Mouse (Mus musculus) midbrain, embryonic 12.5 days (tissue): ENCODE results near the gene Gm20547. TPM values are rescaled to one million over a fixed set of nuclear protein-coding genes. Genes with fewer than 3 reads are reported as not detected.

ENCODE experiments used
- ATAC-seq: fragments of 200-750 bp; cut with Nextera tagmentation; 2 replicates; pipeline ENCODE4 v1.8.0; 2017; ENCODE audit warnings: low read depth, moderate TSS enrichment, moderate library complexity; ENCODE audit not compliant: low FRiP score
- H3K27ac ChIP-seq: fragments of 300-500 bp; sonication (generic); replicated peaks from 2 replicates; pipeline ENCODE4 v1.5.1; 2016; ENCODE audit warnings: mild to moderate bottlenecking
- H3K27me3 ChIP-seq: fragments of 300-500 bp; sonication (generic); 2 replicates; pipeline ENCODE4 v1.6.1; 2016; ENCODE audit warnings: mild to moderate bottlenecking
- H3K36me3 ChIP-seq: fragments of 300-500 bp; sonication (generic); 2 replicates; pipeline ENCODE4 v1.6.1; 2016
- H3K4me1 ChIP-seq: fragments of 300-500 bp; sonication (generic); 2 replicates; pipeline ENCODE4 v1.6.1; 2016
- H3K4me2 ChIP-seq: fragments of 300-500 bp; sonication (generic); replicated peaks from 2 replicates; pipeline ENCODE4 v1.6.1; 2016; ENCODE audit warnings: mild to moderate bottlenecking, moderate library complexity
- H3K4me3 ChIP-seq: fragments of 300-500 bp; sonication (generic); 2 replicates; pipeline ENCODE4 v1.5.1; 2016; ENCODE audit warnings: mild to moderate bottlenecking
- H3K9ac ChIP-seq: fragments of 300-500 bp; sonication (generic); replicated peaks from 2 replicates; pipeline ENCODE4 v1.6.1; 2016; ENCODE audit warnings: mild to moderate bottlenecking, moderate library complexity
- H3K9me3 ChIP-seq: fragments of 300-500 bp; sonication (generic); 2 replicates; pipeline ENCODE4 v1.6.1; 2016; ENCODE audit warnings: mild to moderate bottlenecking
- WGBS: fragments of 180-500 bp; shearing (Covaris S2); methylation state at CpG from one replicate; pipeline ENCODE4 v1.1.7; 2016; 5-methylcytosine and 5-hydroxymethylcytosine counted together
- polyA plus RNA-seq: library from polyadenylated mRNA; unstranded; fragments of >200 nt; fragmentation: Nextera tagmentation; extraction: Ambion mirVana; gene quantifications from 2 replicates; pipeline ENCODE4 v1.2.1, GENCODE M21; 2016

Gene Gm20547
- polyA plus RNA-seq, 1 experiment from 2014 or later = not detected

- 8% methylated on average over 47 of the region's 51 CpGs for WGBS
Observed at GRCm38 (mm10) chr17:34894801-34895530, 13.1 kb upstream of the Gm20547 start.

GRCm38 (mm10) chr17:34894074-34894597 lies 12.3 kb upstream of the Gm20547 start:
- peaks cover 9% of the 10 kb centered on the region for H3K36me3 ChIP-seq
- peak overlapping the region; percentile 97 for H3K9ac ChIP-seq
- H3K9me3 ChIP-seq = no peaks in the 10 kb centered on the region
- 1% methylated on average over 30 of the region's 51 CpGs for WGBS
- H3K4me1 ChIP-seq = peaks cover 36% of the 10 kb centered on the region
- no peaks in the 10 kb centered on the region for H3K27me3 ChIP-seq
- H3K4me2 ChIP-seq = peak overlapping the region; percentile 98
- peak overlapping the region; percentile 90 for H3K27ac ChIP-seq
- peak; percentile 84 for ATAC-seq
- peak overlapping the region; percentile 92 for H3K4me3 ChIP-seq

More at GRCm38 (mm10) chr17:34894801-34895530, 13.1 kb upstream of the Gm20547 start:
- Histone ChIP-seq H3K36me3 (peaks cover 9% of the 10 kb centered on the region), H3K27me3 (no peaks in the 10 kb centered on the region), H3K4me2 (peak overlapping the region; percentile 98), H3K27ac (peak overlapping the region; percentile 90), H3K9ac (peak overlapping the region; percentile 97), H3K9me3 (no peaks in the 10 kb centered on the region), H3K4me1 (peaks cover 41% of the 10 kb centered on the region), H3K4me3 (peak overlapping the region; percentile 92)
- peak; percentile 27; the same call in 1 of the 2 replicates for ATAC-seq

- H3K4me2 ChIP-seq = peak overlapping the region; percentile 98
- no peaks in the 10 kb centered on the region for H3K27me3 ChIP-seq
- peaks cover 36% of the 10 kb centered on the region for H3K4me1 ChIP-seq
- WGBS = 75% methylated on average over 12 of the region's 12 CpGs
- H3K9me3 ChIP-seq = no peaks in the 10 kb centered on the region
- H3K27ac ChIP-seq = peak overlapping the region; percentile 86
- H3K9ac ChIP-seq = no peak overlapping the region
- peaks cover 9% of the 10 kb centered on the region for H3K36me3 ChIP-seq
- H3K4me3 ChIP-seq = peak overlapping the region; percentile 92; the same call in 1 of the 2 replicates
- ATAC-seq = no peak
Observed at GRCm38 (mm10) chr17:34893072-34893824, 11.4 kb upstream of the Gm20547 start.

GRCm38 (mm10) chr17:34891377-34891776 lies 9.5 kb upstream of the Gm20547 start:
- no peaks in the 10 kb centered on the region for H3K27me3 ChIP-seq
- no peak overlapping the region for H3K9ac ChIP-seq
- WGBS = 96% methylated on average over 2 of the region's 2 CpGs
- no peak overlapping the region for H3K27ac ChIP-seq
- peaks cover 7% of the 10 kb centered on the region for H3K36me3 ChIP-seq
- H3K4me3 ChIP-seq = no peak overlapping the region
- H3K4me2 ChIP-seq = no peak overlapping the region
- no peak for ATAC-seq
- no peaks in the 10 kb centered on the region for H3K9me3 ChIP-seq
- peaks cover 19% of the 10 kb centered on the region for H3K4me1 ChIP-seq

- WGBS = 87% methylated on average over 12 of the region's 12 CpGs
Observed at GRCm38 (mm10) chr17:34890074-34890743, 8.4 kb upstream of the Gm20547 start.

GRCm38 (mm10) chr17:34887942-34888341 lies 6.1 kb upstream of the Gm20547 start:
- Histone ChIP-seq H3K4me1 (no peaks in the 10 kb centered on the region), H3K9me3 (no peaks in the 10 kb centered on the region), H3K27me3 (0 out of 2 replicates have a peak, but pooled peaks cover 8% of the 10 kb centered on the region), H3K27ac (no peak overlapping the region), H3K4me2 (no peak overlapping the region), H3K9ac (no peak overlapping the region), H3K4me3 (no peak overlapping the region), H3K36me3 (no peaks in the 10 kb centered on the region)
- WGBS = 87% methylated on average over 5 of the region's 5 CpGs
- ATAC-seq = no peak

More at GRCm38 (mm10) chr17:34890074-34890743, 8.4 kb upstream of the Gm20547 start:
- Histone ChIP-seq H3K4me2 (no peak overlapping the region), H3K27ac (no peak overlapping the region), H3K27me3 (no peaks in the 10 kb centered on the region), H3K4me3 (no peak overlapping the region), H3K4me1 (peaks cover 8% of the 10 kb centered on the region), H3K9me3 (no peaks in the 10 kb centered on the region), H3K9ac (no peak overlapping the region), H3K36me3 (no peaks in the 10 kb centered on the region)
- ATAC-seq = no peak

- no peaks in the 10 kb centered on the region for H3K9me3 ChIP-seq
- H3K36me3 ChIP-seq = no peaks in the 10 kb centered on the region
- H3K9ac ChIP-seq = no peak overlapping the region
- no peak overlapping the region for H3K27ac ChIP-seq
- H3K27me3 ChIP-seq = peaks cover 24% of the 10 kb centered on the region
- WGBS = 80% methylated on average over 3 of the region's 3 CpGs
- no peaks in the 10 kb centered on the region for H3K4me1 ChIP-seq
- H3K4me3 ChIP-seq = no peak overlapping the region
- no peak for ATAC-seq
- H3K4me2 ChIP-seq = no peak overlapping the region
Observed at GRCm38 (mm10) chr17:34885615-34886014, 3.8 kb upstream of the Gm20547 start.

- ATAC-seq = no peak
- H3K27me3 ChIP-seq = peaks cover 32% of the 10 kb centered on the region
- no peak overlapping the region for H3K4me3 ChIP-seq
- WGBS = 89% methylated on average over 6 of the region's 6 CpGs
- H3K4me1 ChIP-seq = no peaks in the 10 kb centered on the region
- no peak overlapping the region for H3K27ac ChIP-seq
- no peaks in the 10 kb centered on the region for H3K9me3 ChIP-seq
- no peak overlapping the region for H3K4me2 ChIP-seq
- H3K36me3 ChIP-seq = no peaks in the 10 kb centered on the region
- no peak overlapping the region for H3K9ac ChIP-seq
Observed at GRCm38 (mm10) chr17:34884704-34885103, 2.9 kb upstream of the Gm20547 start.

GRCm38 (mm10) chr17:34883332-34883731 lies 1.5 kb upstream of the Gm20547 start:
- H3K27me3 ChIP-seq = peaks cover 32% of the 10 kb centered on the region
- no peak for ATAC-seq
- H3K36me3 ChIP-seq = no peaks in the 10 kb centered on the region
- H3K9me3 ChIP-seq = no peaks in the 10 kb centered on the region
- no peak overlapping the region for H3K27ac ChIP-seq
- no peak overlapping the region for H3K4me3 ChIP-seq
- H3K9ac ChIP-seq = no peak overlapping the region
- H3K4me1 ChIP-seq = no peaks in the 10 kb centered on the region
- WGBS = 67% methylated on average over 3 of the region's 3 CpGs
- H3K4me2 ChIP-seq = no peak overlapping the region

- no peak for ATAC-seq
- Histone ChIP-seq H3K4me3 (no peak overlapping the region), H3K9me3 (no peaks in the 10 kb centered on the region), H3K36me3 (no peaks in the 10 kb centered on the region), H3K9ac (no peak overlapping the region), H3K4me1 (no peaks in the 10 kb centered on the region), H3K27me3 (peaks cover 32% of the 10 kb centered on the region), H3K27ac (no peak overlapping the region), H3K4me2 (no peak overlapping the region)
Observed at GRCm38 (mm10) chr17:34881166-34881565, 676 bp downstream of the Gm20547 start.

- no peak for ATAC-seq
Observed at GRCm38 (mm10) chr17:34879336-34879879, 2.4 kb downstream of the Gm20547 start, which contains the start of gene Zbtb12. Gene Zbtb12, plus strand, starts transcription at chr17:34879483.

More at GRCm38 (mm10) chr17:34879336-34879879, 2.4 kb downstream of the Gm20547 start, which contains the start of gene Zbtb12:
- H3K27me3 ChIP-seq = peaks cover 32% of the 10 kb centered on the region
- H3K9ac ChIP-seq = no peak within 1 kb of the TSS
- H3K4me3 ChIP-seq = no peak within 1 kb of the TSS
- WGBS = 70% methylated on average over 11 of the region's 11 CpGs
- no peak within 1 kb of the TSS for H3K4me2 ChIP-seq
- no peaks in the 10 kb centered on the region for H3K9me3 ChIP-seq
- no peaks in the 10 kb centered on the region for H3K36me3 ChIP-seq
- H3K4me1 ChIP-seq = no peaks in the 10 kb centered on the region
- H3K27ac ChIP-seq = no peak within 1 kb of the TSS
